Mouse (Mus musculus) mouse trophoblast stem cell (cell line): ENCODE data around the gene Cuedc1.

Experiments
- in situ Hi-C, 2 experiments: fragments of 300-500 bp; cut with MseI, MboI; formaldehyde crosslinking; loops; 2 replicates in 1 of 2; 3 replicates in 1 of 2; pipeline ENCODE4 v1.15.1; 2025

Gene Cuedc1

GRCm38 (mm10) chr11:88083699-88084098, 14.2 kb upstream of the Cuedc1 start:
- in situ Hi-C loops, result no loop called here

- in situ Hi-C loops, result no loop called here
These were observed 10.9 kb upstream of the Cuedc1 start for GRCm38 (mm10) chr11:88086737-88087627.

GRCm38 (mm10) chr11:88089150-88089549, 8.7 kb upstream of the Cuedc1 start:
- in situ Hi-C loops, result no loop called here

GRCm38 (mm10) chr11:88090293-88090692, 7.6 kb upstream of the Cuedc1 start:
- in situ Hi-C loops, result no loop called here

GRCm38 (mm10) chr11:88091949-88092348, 5.9 kb upstream of the Cuedc1 start:
- in situ Hi-C loops, result no loop called here

GRCm38 (mm10) chr11:88097173-88097572, 685 bp upstream of the Cuedc1 start:
- in situ Hi-C loops, result no loop called here

GRCm38 (mm10) chr11:88098787-88099598, 1.1 kb downstream of the Cuedc1 start:
- in situ Hi-C loops, result no loop called here

- in situ Hi-C loops, result no loop called here
These were observed 1.8 kb downstream of the Cuedc1 start for GRCm38 (mm10) chr11:88099599-88100023.

- in situ Hi-C loops, result no loop called here
These were observed 2.3 kb downstream of the Cuedc1 start for GRCm38 (mm10) chr11:88100170-88100569.

GRCm38 (mm10) chr11:88103214-88103941, 5.5 kb downstream of the Cuedc1 start:
- in situ Hi-C loops, result no loop called here

- in situ Hi-C loops, result no loop called here
These were observed 7.8 kb downstream of the Cuedc1 start for GRCm38 (mm10) chr11:88105494-88106291.

GRCm38 (mm10) chr11:88106292-88106554, 8.4 kb downstream of the Cuedc1 start:
- in situ Hi-C loops, result no loop called here

- in situ Hi-C loops, result no loop called here
These were observed 9.5 kb downstream of the Cuedc1 start for GRCm38 (mm10) chr11:88107365-88107764.

GRCm38 (mm10) chr11:88110031-88110594, 12.3 kb downstream of the Cuedc1 start:
- in situ Hi-C loops, result no loop called here

GRCm38 (mm10) chr11:88112078-88112477, 14.2 kb downstream of the Cuedc1 start:
- in situ Hi-C loops, result no loop called here

- in situ Hi-C loops, result no loop called here
These were observed 14.9 kb downstream of the Cuedc1 start for GRCm38 (mm10) chr11:88112677-88113333.

GRCm38 (mm10) chr11:88113543-88114271, 15.8 kb downstream of the Cuedc1 start:
- in situ Hi-C loops, result no loop called here

- in situ Hi-C loops, result no loop called here
These were observed 17.0 kb downstream of the Cuedc1 start for GRCm38 (mm10) chr11:88114871-88115301.

GRCm38 (mm10) chr11:88116568-88116967, 18.7 kb downstream of the Cuedc1 start:
- in situ Hi-C loops, result no loop called here
